Mouse (Mus musculus): Measurements from ENCODE around the gene Slc5a3. TPM values are rescaled to one million over a fixed set of nuclear protein-coding genes. Genes with fewer than 3 reads are reported as not detected.

Slc5a3 gene
- total and polyA plus RNA-seq, 3 experiments, result 2.9 to 6.7 TPM; not detected in 1

DNA sequence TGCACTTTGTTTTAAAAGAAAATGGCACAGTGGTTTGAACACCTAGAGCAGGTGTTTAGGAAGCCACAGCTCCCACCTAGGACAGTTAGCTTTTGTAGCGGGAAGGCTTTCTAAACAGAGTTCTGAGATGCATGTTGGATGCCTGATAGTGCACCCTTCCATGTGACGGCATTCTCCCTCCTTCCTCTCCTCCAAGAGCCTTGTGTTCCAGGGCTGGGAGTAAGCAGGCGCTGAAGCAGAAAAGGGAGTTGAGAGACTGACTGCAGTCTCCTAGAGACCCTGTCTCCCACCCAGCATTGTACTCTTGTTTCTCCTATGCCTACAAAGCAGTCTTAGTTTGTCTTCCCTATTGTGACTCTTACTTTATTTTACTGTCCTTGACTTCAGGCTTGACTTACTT lies 2.1 kb downstream of the Slc5a3 start:
- H3K4me3 ChIP-seq (ENCODE audit: control insufficient read depth in 1 of 2, insufficient read depth in 1 of 2, low read depth in 2 of 2, low read length in 2 of 2), result no peak overlapping the region
- no peaks in the 10 kb centered on the region for H3K27me3 ChIP-seq (ENCODE audit: control insufficient read depth in 1 of 2, insufficient read depth in 2 of 2, low read length in 2 of 2)
- no peak overlapping the region for H3K27ac ChIP-seq (ENCODE audit: control insufficient read depth, low read depth, low read length)
- DNase-seq (ENCODE audit: low read depth, low spot score), result no peak
- H3K4me1 ChIP-seq (ENCODE audit: control insufficient read depth in 1 of 2, insufficient read depth in 2 of 2, low read length in 2 of 2), result peaks cover 3 to 4% of the 10 kb centered on the region in 2 experiments; a peak in 3 of 4 replicates
- no peaks in the 10 kb centered on the region for H3K9me3 ChIP-seq (replicated peaks; ENCODE audit: insufficient read depth, low read length)
- no peak overlapping the region for H3K9ac ChIP-seq (ENCODE audit: control insufficient read depth, low read depth, low read length, poor library complexity, severe bottlenecking)
- TF ChIP-seq USF2 (IDR thresholded peaks at IDR 0.05; ENCODE audit: borderline replicate concordance in 1 of 2, insufficient read depth in 1 of 2, low read depth in 1 of 2, low read length in 2 of 2), result no peak
- TF ChIP-seq RCOR1 (IDR thresholded peaks at IDR 0.05; ENCODE audit: low read depth, low read length), result no peak
- no peak for TF ChIP-seq ZNF384 (IDR thresholded peaks at IDR 0.05; ENCODE audit: low read depth, low read length)
- no peak for TF ChIP-seq MAZ (IDR thresholded peaks at IDR 0.05; ENCODE audit: low read depth, low read length)
- TF ChIP-seq SIN3A (IDR thresholded peaks at IDR 0.05; ENCODE audit: low read length), result no peak
- TF ChIP-seq RAD21 (IDR thresholded peaks at IDR 0.05; ENCODE audit: low read depth, low read length), result no peak
- no peak for TF ChIP-seq USF1 (IDR thresholded peaks at IDR 0.05; ENCODE audit: low read depth, low read length)
- TF ChIP-seq CHD1 (IDR thresholded peaks at IDR 0.05; ENCODE audit: low read depth, low read length), result no peak
- peaks cover 8 to 9% of the 10 kb centered on the region in 2 experiments for H3K36me3 ChIP-seq (ENCODE audit: control insufficient read depth in 1 of 2, insufficient read depth in 2 of 2, low read length in 2 of 2)
- peaks cover 25% of the 10 kb centered on the region for H3K79me2 ChIP-seq (ENCODE audit: control insufficient read depth, insufficient read depth, low read length, poor library complexity)

DNA sequence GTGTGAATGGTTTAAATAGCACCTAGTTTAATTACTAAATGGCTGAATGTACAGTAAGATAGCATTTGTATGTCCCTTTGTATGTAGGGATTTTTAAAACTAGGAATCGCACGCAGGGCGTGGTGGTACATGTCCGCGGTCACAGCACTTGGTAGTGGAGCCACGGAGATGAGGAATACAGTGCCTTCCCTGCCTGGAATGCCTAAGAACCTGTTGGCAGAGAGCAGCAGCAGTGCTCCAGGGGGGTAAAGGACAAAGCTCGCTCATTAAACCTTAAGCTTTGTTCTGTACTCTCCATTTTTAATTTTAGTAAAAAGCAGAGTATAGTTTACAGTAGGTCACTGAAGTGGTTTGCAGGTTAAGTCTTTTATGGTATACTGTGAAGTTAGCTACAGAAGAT lies 3.5 kb downstream of the Slc5a3 start:
- peaks cover 25% of the 10 kb centered on the region for H3K79me2 ChIP-seq (ENCODE audit: control insufficient read depth, insufficient read depth, low read length, poor library complexity)
- TF ChIP-seq TAL1 (IDR thresholded peaks at IDR 0.05; ENCODE audit: low read length) (no peak), MXI1 (IDR thresholded peaks at IDR 0.05; ENCODE audit: low read depth, low read length) (no peak), MYC (IDR thresholded peaks at IDR 0.05; ENCODE audit: low read depth, low read length) (no peak), ELF1 (IDR thresholded peaks at IDR 0.05; ENCODE audit: low read depth, low read length) (no peak), HCFC1 (IDR thresholded peaks at IDR 0.05; ENCODE audit: low read depth, low read length) (no peak), TBP (IDR thresholded peaks at IDR 0.05; ENCODE audit: low read depth, low read length) (no peak), USF1 (IDR thresholded peaks at IDR 0.05; ENCODE audit: low read depth, low read length) (no peak), RCOR1 (IDR thresholded peaks at IDR 0.05; ENCODE audit: low read depth, low read length) (no peak), USF2 (IDR thresholded peaks at IDR 0.05; ENCODE audit: borderline replicate concordance in 1 of 2, insufficient read depth in 1 of 2, low read depth in 1 of 2, low read length in 2 of 2) (no peak), MYB (IDR thresholded peaks at IDR 0.05; ENCODE audit: low read depth, low read length) (no peak), RAD21 (IDR thresholded peaks at IDR 0.05; ENCODE audit: low read depth, low read length) (no peak)
- no peak overlapping the region for H3K27ac ChIP-seq (ENCODE audit: control insufficient read depth, low read depth, low read length)
- no peaks in the 10 kb centered on the region for H3K9me3 ChIP-seq (replicated peaks; ENCODE audit: insufficient read depth, low read length)
- no peak overlapping the region for H3K4me3 ChIP-seq (ENCODE audit: control insufficient read depth in 1 of 2, insufficient read depth in 1 of 2, low read depth in 2 of 2, low read length in 2 of 2)
- H3K9ac ChIP-seq (ENCODE audit: control insufficient read depth, low read depth, low read length, poor library complexity, severe bottlenecking), result no peak overlapping the region
- H3K36me3 ChIP-seq (ENCODE audit: control insufficient read depth in 1 of 2, insufficient read depth in 2 of 2, low read length in 2 of 2), result peaks cover 8 to 9% of the 10 kb centered on the region in 2 experiments
- H3K27me3 ChIP-seq (ENCODE audit: control insufficient read depth in 1 of 2, insufficient read depth in 2 of 2, low read length in 2 of 2), result no peaks in the 10 kb centered on the region
- H3K4me1 ChIP-seq (ENCODE audit: control insufficient read depth in 1 of 2, insufficient read depth in 2 of 2, low read length in 2 of 2), result peaks cover 3 to 4% of the 10 kb centered on the region in 2 experiments; a peak in 3 of 4 replicates
- DNase-seq (ENCODE audit: low read depth, low spot score), result no peak

All from MEL (cell line).